In the genomic region with DNA sequence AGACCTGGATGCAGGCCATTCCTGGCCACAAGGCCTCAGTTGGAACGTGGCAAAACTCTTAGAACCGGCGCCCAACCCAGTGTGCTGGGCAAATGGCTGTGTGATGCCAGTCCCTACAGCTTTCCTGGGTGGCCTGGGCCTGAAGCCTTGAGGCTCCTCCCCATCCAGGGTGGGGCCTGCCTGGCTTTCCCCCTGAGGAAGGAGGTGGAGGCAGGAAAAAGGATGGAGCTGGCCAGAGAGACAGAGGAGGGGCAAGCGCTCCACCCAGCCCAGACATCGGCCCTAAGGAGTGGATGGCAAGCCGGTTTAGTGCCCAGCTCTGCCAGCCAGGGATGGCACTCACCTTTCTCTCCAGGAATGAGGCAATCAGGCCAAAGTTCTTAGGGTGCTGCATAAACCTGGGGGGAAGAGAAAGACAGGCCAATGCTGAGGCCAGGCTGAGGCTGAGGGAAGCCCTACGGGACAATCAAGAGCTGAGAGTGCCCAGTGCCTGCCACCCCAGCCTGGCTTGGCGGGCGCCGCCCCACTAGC, we compare ENCODE assay signal across 8 mouse cellular contexts.
DNase-seq lines count a peak whose midpoint lies in the region; ATAC-seq and TF ChIP-seq lines count a peak whose summit lies in the region.

No protein-coding gene starts in this region.

- TF ChIP-seq POLR2A in olfactory bulb, adult 2 months (IDR thresholded peaks at IDR 0.05; ENCODE audit: insufficient read depth, low read depth, low read length): no peak

- no peak overlapping the region for H3K4me3 ChIP-seq in forebrain, embryonic 15.5 days
- H3K4me3 ChIP-seq in hindbrain, postnatal 0 days (ENCODE audit: low read length): no peak overlapping the region
- no peak overlapping the region for H3K4me3 ChIP-seq in olfactory bulb, adult 2 months (ENCODE audit: insufficient read depth, low read depth, low read length)

- no peak overlapping the region for H3K4me2 ChIP-seq in forebrain, embryonic 15.5 days (replicated peaks)
- H3K4me2 ChIP-seq in hindbrain, postnatal 0 days (ENCODE audit: low read depth, low read length): no peak overlapping the region

- H3K27ac ChIP-seq in forebrain, embryonic 15.5 days (replicated peaks): peak overlapping the region; percentile 74
- peak overlapping the region; percentile 78 for H3K27ac ChIP-seq in hindbrain, postnatal 0 days
- peak overlapping the region; percentile 60 for H3K27ac ChIP-seq in olfactory bulb, adult 2 months (ENCODE audit: insufficient read depth, low read depth, low read length)

- peak; percentile 36 for DNase-seq in urinary bladder, adult 2 months (ENCODE audit: low spot score)
- no peak for DNase-seq in urinary bladder, postnatal 10 days (ENCODE audit: low spot score)
- peak; percentile 20 for DNase-seq in hindbrain, postnatal 0 days (ENCODE audit: low spot score)
- no peak for DNase-seq in ovary, adult 18-20 months (ENCODE audit: low spot score)
- DNase-seq in left cerebral cortex, adult 11 months (ENCODE audit: low spot score): no peak

- peaks cover 17% of the 10 kb centered on the region for H3K4me1 ChIP-seq in forebrain, embryonic 15.5 days
- H3K4me1 ChIP-seq in hindbrain, postnatal 0 days (ENCODE audit: insufficient read depth, low read length): peaks cover 14% of the 10 kb centered on the region
- peaks cover 54% of the 10 kb centered on the region for H3K4me1 ChIP-seq in olfactory bulb, adult 2 months (ENCODE audit: control insufficient read depth, insufficient read depth, low read length)

- WGBS in forebrain, embryonic 15.5 days: 80% methylated on average over 10 of the region's 10 CpGs
- 59% methylated on average over 10 of the region's 10 CpGs for WGBS in hindbrain, postnatal 0 days
- 35% methylated on average over 10 of the region's 10 CpGs for whole genome bisulfite sequencing in olfactory bulb, adult 2 months

- ATAC-seq in forebrain, embryonic 15.5 days (replicated peaks): peak; percentile 20; the same call in 1 of the 2 replicates
- no peak for ATAC-seq in hindbrain, postnatal 0 days
- no peak for ATAC-seq in cerebellum, adult (ENCODE audit: insufficient number of reproducible peaks, low FRiP score, low TSS enrichment)

- H3K36me3 ChIP-seq in forebrain, embryonic 15.5 days: peaks cover 58% of the 10 kb centered on the region
- peaks cover 42% of the 10 kb centered on the region; the same call in 1 of the 2 replicates for H3K36me3 ChIP-seq in hindbrain, postnatal 0 days (ENCODE audit: insufficient read depth, low read length)

- no peaks in the 10 kb centered on the region for H3K27me3 ChIP-seq in forebrain, embryonic 15.5 days
- no peaks in the 10 kb centered on the region for H3K27me3 ChIP-seq in hindbrain, postnatal 0 days (ENCODE audit: insufficient read depth, low read length)

- H3K9me3 ChIP-seq in forebrain, embryonic 15.5 days: no peaks in the 10 kb centered on the region
- no peaks in the 10 kb centered on the region for H3K9me3 ChIP-seq in hindbrain, postnatal 0 days (ENCODE audit: low read length)

- TF ChIP-seq CTCF in hindbrain, postnatal 0 days (IDR thresholded peaks at IDR 0.05; ENCODE audit: low read depth): no peak
- no peak for TF ChIP-seq CTCF in olfactory bulb, adult 2 months (IDR thresholded peaks at IDR 0.05; ENCODE audit: insufficient read depth, low read depth, low read length)

- no peak overlapping the region for H3K9ac ChIP-seq in forebrain, embryonic 15.5 days (replicated peaks)
- no peak overlapping the region; the same call in 1 of the 2 replicates for H3K9ac ChIP-seq in hindbrain, postnatal 0 days (replicated peaks; ENCODE audit: low read length)

Comparison
In these comparisons a context has a peak if more than half of its experiments do, and no peak if none do; other contexts are left out.
1. DNase-seq: peak in urinary bladder, adult 2 months (single experiment) and hindbrain, postnatal 0 days (single experiment); none in urinary bladder, postnatal 10 days (single experiment), ovary, adult 18-20 months (single experiment) and left cerebral cortex, adult 11 months (single experiment).
2. Peak in every context shown above with its lines, with median percentiles within 50 percentile points of each other: H3K27ac ChIP-seq.